Mouse (Mus musculus) ovary, postnatal 14 days (tissue): ENCODE measurements at regions not wholly inside any gene's neighbourhood (a gene's known extent, or its start where the extent isn't known, plus 50 kb on each side); places are given as distances from the start of the nearest gene placed in this dataset.
A peak's percentile ranks its signal among the peaks of the same experiment; 100 is the strongest.

Experiments
- DNase-seq: peaks from one replicate; pipeline ENCODE4 v3.0.0; 2022; ENCODE audit warnings: low spot score

- DNase-seq, result no peak
Observed at GRCm38 (mm10) chr12:110027345-110027744, 251.5 kb upstream of the Dio3 start.

- DNase-seq, result no peak
Observed at GRCm38 (mm10) chr12:110027976-110028375, 250.9 kb upstream of the Dio3 start.

DNA sequence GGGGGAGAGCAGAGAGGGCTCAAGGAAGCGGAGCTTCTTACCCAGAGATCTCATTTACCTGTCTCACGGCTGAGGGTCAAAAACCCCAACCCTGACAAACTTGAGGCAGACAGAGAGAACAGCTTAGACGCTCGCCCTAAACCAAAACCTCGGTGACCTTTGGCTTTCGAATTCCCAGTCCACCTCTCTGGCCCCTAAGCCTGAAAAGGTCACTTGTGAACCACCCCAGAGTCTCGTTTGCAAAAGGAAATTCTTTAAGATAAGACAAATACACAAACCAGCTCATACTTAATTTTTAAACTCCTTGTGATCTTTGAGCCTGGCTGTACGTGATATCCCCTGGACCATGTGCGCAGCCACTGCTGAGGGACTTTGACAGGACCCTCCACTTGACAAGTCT, 250.2 kb upstream of the Dio3 start:
- no peak for DNase-seq

DNA sequence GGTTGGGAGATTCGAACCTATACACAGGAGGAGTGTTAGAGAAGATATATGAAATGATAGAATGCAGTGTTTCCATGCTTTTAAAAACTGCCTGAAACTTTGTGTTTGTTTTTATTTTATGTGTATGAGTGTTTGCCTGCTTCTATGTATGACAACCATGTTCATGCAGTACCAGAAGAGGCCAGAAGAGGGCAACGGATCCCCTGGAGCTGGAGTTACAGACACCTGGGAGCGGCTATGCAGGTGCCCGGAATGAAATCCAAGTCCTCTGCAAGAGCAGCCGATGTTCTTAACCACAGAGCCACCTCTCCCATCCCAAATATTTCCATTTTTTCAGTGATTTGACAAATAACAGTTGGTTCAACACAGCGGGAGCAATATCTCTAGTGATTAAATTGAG, 247.5 kb upstream of the Dio3 start:
- DNase-seq, result no peak

DNA sequence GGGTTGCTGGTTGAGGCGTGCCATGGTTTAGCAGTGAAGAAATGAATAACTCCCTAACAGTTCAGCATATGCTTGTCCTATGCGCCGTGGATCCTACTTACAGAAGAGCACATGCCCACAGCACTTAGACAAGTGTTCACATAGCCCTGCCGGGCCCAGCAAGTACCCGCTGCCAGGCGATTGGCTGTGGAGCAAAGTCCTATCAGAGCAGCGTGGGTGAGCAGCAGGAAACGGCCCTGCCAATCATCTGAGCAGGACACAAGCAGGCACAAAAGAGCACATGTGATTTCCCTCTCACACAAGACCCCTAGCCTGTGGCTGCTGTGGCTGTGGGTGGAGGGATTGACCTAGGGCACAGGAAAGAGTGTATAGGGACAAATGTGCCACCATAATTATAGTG, 243.7 kb upstream of the Dio3 start:
- no peak for DNase-seq

DNA sequence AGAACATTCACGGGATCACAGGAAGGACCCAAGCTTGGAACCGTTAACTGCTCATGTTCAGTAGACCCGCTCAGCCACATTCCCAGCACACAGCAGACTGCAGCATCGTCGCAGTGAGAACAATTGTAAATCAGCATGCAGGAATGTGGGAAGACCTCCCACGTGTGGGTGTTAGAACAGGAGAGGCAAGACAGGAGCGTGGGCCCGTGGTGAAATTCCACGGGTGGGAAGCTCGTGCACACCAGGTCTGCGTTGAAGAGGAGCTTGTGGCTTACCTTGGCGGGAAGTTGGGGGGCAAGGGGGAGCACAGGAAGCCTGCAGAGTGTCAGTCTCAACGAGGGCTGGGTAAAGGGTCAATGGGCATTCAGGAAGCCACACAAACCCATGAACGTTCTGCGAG, 238.2 kb upstream of the Dio3 start:
- DNase-seq, result no peak

- no peak for DNase-seq
Observed at GRCm38 (mm10) chr12:110041782-110042181, 237.1 kb upstream of the Dio3 start.

DNA sequence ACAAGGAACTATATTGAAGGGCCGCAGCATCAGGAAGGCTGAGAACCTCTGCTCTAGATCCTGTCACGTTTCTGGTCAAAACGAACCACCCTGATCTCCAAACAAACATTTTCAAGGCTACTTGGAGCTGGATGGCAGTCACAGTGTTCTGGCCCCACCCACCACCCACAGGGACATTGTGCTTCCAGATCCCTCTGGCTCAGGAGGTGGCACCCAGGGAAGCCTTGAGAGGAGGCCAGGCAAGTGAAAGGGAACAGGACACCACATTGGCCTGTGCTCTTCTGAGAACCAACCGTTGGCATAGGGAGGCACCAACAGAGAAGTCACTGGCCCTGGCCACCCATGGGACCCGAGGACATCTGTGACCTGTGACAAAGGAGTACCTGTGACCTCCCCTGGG, 234.6 kb upstream of the Dio3 start:
- DNase-seq, result no peak

DNA sequence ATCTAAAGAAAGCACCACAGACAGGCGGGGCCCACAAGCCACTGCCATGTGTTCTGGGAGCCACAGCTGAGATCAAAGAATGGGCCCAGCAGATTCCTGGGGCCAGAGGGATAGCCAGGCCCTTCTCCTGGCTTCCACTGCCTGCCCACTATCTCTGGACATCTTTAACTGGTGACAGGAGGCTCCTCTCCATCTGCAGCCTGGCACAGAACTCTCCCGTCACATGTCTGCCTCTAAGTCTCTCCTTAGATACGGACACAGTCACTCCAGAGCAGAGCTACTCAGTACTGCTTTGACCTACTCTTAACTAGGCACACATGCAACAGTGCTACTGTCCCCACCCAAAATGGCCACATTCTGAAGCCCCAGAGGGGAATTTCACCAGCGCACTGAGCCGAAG, 234.1 kb upstream of the Dio3 start:
- no peak for DNase-seq

GRCm38 (mm10) chr12:110045770-110046330, 233.0 kb upstream of the Dio3 start:
- no peak for DNase-seq

DNA sequence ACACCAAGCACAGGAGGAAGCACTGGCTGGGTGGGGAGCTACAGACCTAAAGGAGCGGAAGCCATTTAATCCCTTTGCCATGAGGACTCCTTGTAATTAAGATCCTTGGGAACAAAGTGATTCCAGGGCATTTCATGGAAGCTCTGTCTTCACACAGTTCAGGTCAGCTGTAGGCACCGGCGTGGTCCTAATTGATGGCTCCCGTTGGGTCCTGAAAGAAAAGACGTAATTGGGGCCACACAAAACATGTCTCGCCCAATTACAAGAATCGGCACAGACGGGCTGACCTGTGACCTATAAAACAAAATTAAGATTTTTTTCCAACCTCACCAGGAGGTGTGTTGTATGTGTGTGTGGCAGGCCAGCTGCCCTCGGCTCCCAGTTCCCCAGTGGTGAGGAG, 232.3 kb upstream of the Dio3 start:
- no peak for DNase-seq

DNA sequence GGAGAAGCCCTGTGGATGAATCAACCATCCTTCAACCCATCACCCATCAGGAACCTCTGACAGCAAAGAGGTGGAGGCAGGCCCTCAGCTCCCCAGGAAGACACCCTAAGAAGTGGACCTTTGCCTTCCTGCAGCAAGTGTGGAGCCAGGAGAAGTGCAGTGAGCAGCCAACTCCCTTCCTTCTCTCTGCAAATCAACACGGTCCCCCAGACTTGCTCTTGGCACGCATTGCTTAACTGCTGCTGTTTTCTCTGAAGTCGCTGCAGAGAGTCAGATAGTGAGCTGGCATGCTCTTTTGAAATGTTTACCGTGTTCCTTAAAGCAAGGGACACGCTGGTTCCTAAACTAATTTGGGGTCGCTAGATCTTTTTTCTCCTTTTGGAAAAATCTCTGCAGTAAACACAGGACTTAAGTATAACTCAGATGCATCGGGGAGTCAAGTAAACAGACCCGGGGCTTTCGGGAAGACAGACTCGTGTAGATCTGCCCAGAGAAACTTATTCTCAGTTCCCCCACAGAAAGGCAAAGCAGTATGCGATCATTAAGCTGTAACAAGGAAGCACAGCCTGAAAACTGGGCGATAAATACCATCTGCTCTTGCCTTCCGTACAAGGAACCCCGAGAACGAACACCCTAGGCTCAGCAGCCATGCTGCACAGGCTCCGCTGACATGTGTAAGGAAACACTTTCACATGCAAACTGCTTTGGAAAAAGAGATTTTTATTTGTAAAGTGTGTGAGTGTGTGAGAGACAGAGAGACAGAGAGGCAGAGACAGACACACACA, 231.2 kb upstream of the Dio3 start:
- DNase-seq, result peak; percentile 13

GRCm38 (mm10) chr12:110049154-110049736, 229.6 kb upstream of the Dio3 start:
- DNase-seq, result no peak

GRCm38 (mm10) chr12:110059321-110059720, 219.5 kb upstream of the Dio3 start:
- no peak for DNase-seq

DNA sequence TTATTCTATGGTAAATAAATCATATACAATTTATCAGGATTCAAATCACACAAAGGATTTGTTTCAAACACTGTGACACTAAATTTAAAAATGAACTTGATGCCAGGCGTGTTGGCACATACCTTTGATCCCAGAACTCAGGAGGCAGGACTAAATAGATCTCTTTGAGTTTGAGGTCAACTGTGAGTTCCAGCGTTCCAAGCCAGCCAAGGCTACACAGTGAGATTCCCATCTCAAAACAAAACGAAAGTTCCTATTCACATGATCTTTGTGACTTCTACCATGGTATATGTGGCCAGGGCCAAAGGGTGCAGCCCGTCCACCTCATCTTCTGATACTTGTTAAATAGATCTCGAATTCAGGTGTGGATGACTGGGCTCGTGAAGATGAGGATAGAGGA, 216.9 kb upstream of the Dio3 start:
- DNase-seq, result no peak

DNA sequence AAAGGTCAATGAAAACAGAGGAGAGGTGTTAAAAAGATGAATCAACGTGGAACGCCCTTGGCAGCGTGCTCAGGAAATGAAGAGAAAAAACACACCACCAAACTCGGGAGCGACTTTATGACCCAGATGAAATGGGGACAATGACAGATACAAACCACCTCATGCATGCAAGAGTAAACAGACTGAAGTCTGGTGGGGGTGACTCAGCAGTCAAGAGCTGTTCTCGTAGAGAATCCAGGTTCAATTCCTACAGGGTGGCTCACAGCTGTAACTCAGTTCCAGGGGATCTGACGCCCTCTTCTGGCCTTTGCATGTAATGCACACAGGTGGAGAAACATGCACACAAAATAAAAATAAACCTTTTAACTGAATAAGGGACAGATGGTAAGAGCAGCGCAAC, 215.9 kb upstream of the Dio3 start:
- no peak for DNase-seq

GRCm38 (mm10) chr12:110066361-110066885, 212.4 kb upstream of the Dio3 start:
- DNase-seq, result no peak

- no peak for DNase-seq
Observed at GRCm38 (mm10) chr12:110070506-110070905, 208.4 kb upstream of the Dio3 start.

GRCm38 (mm10) chr12:110071823-110072222, 207.0 kb upstream of the Dio3 start:
- DNase-seq, result no peak

DNA sequence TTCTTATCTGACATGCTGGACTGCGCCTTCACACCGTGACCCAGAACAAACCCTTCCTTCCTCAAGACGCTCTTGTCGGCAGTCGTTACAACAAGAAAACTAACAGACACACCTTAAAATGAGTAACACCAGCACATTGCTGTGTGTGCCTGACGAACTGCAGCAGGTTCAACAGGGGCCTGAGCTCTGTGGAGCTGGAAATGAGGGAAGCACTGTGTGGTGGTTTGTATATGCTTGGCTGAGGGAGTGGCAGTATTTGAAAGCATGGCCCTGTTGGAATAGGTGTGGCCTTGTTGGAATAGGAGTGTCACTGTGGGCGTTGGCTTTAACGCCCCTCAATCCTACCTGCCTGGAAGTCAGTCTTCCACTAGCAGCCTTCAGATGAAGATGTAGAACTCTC, 203.9 kb upstream of the Dio3 start:
- DNase-seq, result no peak

- peak; percentile 27 for DNase-seq
Observed at GRCm38 (mm10) chr12:110077211-110077884, 201.5 kb upstream of the Dio3 start.

GRCm38 (mm10) chr12:110078081-110078505, 200.8 kb upstream of the Dio3 start:
- peak; percentile 38 for DNase-seq
